Mouse (Mus musculus) embryonic stem cell, embryonic (primary cell): ENCODE data around the gene Ccdc13.

Source experiments
- CTCF ChIA-PET, 4 experiments: fragments of 300-600 bp in 2 of 4; fragments of 350-600 bp in 2 of 4; sonication (Branson Sonifier 250); formaldehyde crosslinking; loops; one replicate each; lab custom pipeline; 2022; ENCODE audit warnings: inconsistent platforms in 2 of 4; lab: Charles Lee
- POLR2A ChIA-PET, 4 experiments: fragments of 300-600 bp in 2 of 4; fragments of 350-600 bp in 2 of 4; sonication (Branson Sonifier 250); formaldehyde crosslinking; loops; one replicate each; lab custom pipeline; 2022; ENCODE audit warnings: antibody characterized with exemption in 4 of 4, inconsistent platforms in 1 of 4; lab: Charles Lee

Ccdc13 gene

GRCm38 (mm10) chr9:121791757-121792521 lies 47.3 kb downstream of the Ccdc13 start, which contains the start of gene Hhatl:
Hhatl (minus strand) TSS chr9:121792507.
- ChIA-PET CTCF (interaction anchor here in 1 of 4 experiments (0.7 kb wide), 1 partner anchor 16 kb away, joined by 3 read pairs; no protein-coding TSS in a partner anchor), POLR2A (interaction anchor here in 1 of 4 experiments (0.6 kb wide), 1 partner anchor 24 kb away, joined by 3 read pairs; no protein-coding TSS in a partner anchor)

GRCm38 (mm10) chr9:121791206-121791605 lies 48.1 kb downstream of the Ccdc13 start:
- POLR2A ChIA-PET: interaction anchor here in 1 of 4 experiments (0.6 to 0.7 kb wide), 2 partner anchors 25 to 103 kb away, joined by 3 to 4 read pairs; no protein-coding TSS in a partner anchor
- CTCF ChIA-PET: interaction anchor here in 1 of 4 experiments (0.5 kb wide), 1 partner anchor 18 kb away, joined by 3 read pairs; no protein-coding TSS in a partner anchor

- CTCF ChIA-PET: no interaction called here
These were observed 52.9 kb downstream of the Ccdc13 start for GRCm38 (mm10) chr9:121786359-121786758.

GRCm38 (mm10) chr9:121785261-121785660 lies 54.0 kb downstream of the Ccdc13 start:
- ChIA-PET CTCF (interaction anchor here in 1 of 4 experiments (0.6 kb wide), 1 partner anchor 471 kb away, joined by 3 read pairs; no protein-coding TSS in a partner anchor), POLR2A (no interaction called here)

More at GRCm38 (mm10) chr9:121786359-121786758, 52.9 kb downstream of the Ccdc13 start:
- POLR2A ChIA-PET: no interaction called here

- CTCF ChIA-PET: no interaction called here
- POLR2A ChIA-PET: no interaction called here
These were observed 54.5 kb downstream of the Ccdc13 start for GRCm38 (mm10) chr9:121784801-121785200.

DNA sequence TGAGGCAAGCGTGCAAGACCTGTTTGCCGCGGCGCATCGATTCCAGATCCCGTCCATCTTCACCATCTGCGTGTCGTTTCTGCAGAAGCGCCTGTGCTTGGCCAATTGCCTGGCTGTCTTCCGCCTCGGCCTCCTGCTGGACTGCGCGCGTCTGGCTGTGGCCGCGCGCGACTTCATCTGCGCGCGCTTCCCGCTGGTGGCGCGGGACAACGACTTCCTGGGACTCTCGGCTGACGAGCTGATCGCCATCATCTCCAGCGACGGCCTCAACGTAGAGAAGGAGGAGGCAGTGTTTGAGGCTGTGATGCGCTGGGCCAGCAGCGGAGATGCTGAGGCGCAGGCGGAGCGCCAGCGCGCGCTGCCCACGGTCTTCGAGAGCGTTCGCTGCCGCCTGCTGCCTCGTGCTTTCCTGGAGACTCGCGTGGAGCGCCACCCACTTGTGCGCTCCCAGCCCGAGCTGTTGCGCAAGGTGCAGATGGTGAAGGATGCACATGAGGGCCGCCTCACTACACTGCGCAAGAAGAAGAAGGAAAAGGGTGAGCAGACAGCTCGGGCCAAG lies 61.1 kb downstream of the Ccdc13 start:
- ChIA-PET CTCF (no interaction called here), POLR2A (no interaction called here)

GRCm38 (mm10) chr9:121777484-121778065 lies 61.7 kb downstream of the Ccdc13 start, which contains the start of gene Klhl40:
Klhl40 (plus strand) TSS chr9:121777607.
- POLR2A ChIA-PET: interaction anchor here in 1 of 4 experiments (0.7 kb wide), 1 partner anchor 23 kb away, joined by 3 read pairs; no protein-coding TSS in a partner anchor

GRCm38 (mm10) chr9:121776511-121776910 lies 62.8 kb downstream of the Ccdc13 start:
- ChIA-PET POLR2A (no interaction called here), CTCF (no interaction called here)

More at GRCm38 (mm10) chr9:121777484-121778065, 61.7 kb downstream of the Ccdc13 start, which contains the start of gene Klhl40:
- CTCF ChIA-PET: no interaction called here

- ChIA-PET CTCF (no interaction called here), POLR2A (interaction anchor here in 1 of 4 experiments (0.5 to 1.3 kb wide), 2 partner anchors 16 to 56 kb away, joined by 3 to 4 read pairs; no protein-coding TSS in a partner anchor)
These were observed 63.3 kb downstream of the Ccdc13 start for GRCm38 (mm10) chr9:121775951-121776350.

DNA sequence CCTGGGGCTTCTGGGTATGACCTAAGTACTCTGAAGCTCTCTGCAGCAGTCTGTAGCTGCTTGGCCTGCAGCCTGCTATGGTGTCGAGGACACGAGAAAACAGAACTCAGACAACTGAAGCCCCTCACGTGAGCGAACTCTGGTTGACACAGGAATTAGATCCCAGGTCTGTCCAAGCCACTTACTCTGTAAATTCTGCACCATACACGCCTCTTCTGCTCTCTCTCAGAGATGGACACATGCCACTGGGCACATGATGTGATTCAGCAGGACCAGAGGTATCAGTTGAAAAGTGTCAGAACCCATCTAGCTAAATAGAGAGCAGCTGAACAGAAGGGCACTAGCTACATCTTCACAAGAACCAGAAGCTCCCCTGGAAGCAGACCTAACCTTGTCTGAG lies 66.8 kb downstream of the Ccdc13 start:
- POLR2A ChIA-PET: interaction anchor here in 2 of 4 experiments (0.7 to 1.6 kb wide), 2 partner anchors 11 to 1340 kb away, joined by 3 to 5 read pairs; partner anchors contain the start of genes Exosc7 (in 1 of the 2) and Zdhhc3 (in 1 of the 2)
- CTCF ChIA-PET: interaction anchor here in 2 of 4 experiments (0.6 kb wide), 2 partner anchors 71 to 670 kb away, joined by 4 to 9 read pairs; no protein-coding TSS in a partner anchor

DNA sequence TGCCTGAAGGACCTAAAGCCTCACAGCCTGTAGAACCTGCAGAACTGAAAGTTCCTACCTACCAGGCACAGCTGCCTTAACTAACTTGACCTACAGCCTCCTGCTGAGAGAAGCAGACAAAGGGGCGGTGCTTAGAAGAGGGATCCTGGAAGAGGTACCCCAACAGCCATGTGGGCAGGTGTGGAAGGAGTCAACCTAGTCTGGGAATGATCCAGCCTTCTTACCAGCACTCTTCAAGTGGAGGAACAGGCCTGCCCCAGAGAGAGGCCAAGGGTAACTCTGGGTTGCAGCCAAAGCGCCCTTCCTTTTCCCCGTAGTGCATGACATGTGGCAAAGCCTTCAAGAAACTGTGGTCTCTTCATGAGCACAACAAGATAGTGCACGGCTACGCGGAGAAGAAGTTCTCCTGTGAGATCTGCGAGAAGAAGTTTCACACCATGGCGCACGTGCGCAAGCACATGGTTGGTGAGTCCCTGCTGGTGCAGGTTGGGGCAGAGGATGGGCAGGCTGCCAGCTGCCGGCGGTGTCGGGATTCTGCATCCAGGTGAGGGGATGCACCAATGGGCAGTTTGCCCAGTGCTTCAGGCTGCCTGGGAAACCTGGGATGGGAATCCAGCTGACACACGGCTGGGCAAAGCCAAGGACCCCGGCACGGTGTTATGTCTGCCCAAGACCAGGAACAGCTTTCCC lies 74.0 kb downstream of the Ccdc13 start:
- ChIA-PET POLR2A (interaction anchor here in 2 of 4 experiments (0.5 to 1.1 kb wide), 3 partner anchors 31 to 861 kb away, joined by 3 read pairs; partner anchors contain the start of gene Ss18l2 (in 1 of the 2)), CTCF (no interaction called here)

- CTCF ChIA-PET: interaction anchor here in 1 of 4 experiments (0.6 kb wide), 1 partner anchor 388 kb away, joined by 3 read pairs; no protein-coding TSS in a partner anchor
- POLR2A ChIA-PET: interaction anchor here in 2 of 4 experiments (1.0 to 1.1 kb wide), 2 partner anchors 11 to 94 kb away, joined by 3 to 4 read pairs; partner anchors contain the start of gene Higd1a (in 1 of the 2)
These were observed 75.5 kb downstream of the Ccdc13 start for GRCm38 (mm10) chr9:121763716-121764115.

DNA sequence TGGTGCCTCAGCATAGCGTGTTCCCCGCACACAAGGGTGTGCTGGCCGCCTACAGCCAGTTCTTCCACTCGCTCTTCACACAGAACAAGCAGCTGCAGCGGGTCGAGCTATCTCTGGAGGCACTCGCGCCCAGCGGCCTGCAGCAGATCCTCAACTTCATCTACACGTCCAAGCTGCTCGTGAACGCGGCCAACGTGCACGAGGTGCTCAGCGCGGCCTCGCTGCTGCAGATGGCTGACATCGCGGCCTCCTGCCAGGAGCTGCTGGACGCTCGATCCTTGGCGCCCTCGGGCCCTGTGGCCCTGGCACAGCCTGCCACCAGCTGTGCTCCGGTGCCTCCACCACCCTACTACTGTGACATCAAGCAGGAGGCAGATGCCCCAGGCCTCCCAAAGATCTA lies 76.5 kb downstream of the Ccdc13 start:
- ChIA-PET CTCF (interaction anchor here in 2 of 4 experiments (0.6 kb wide), 2 partner anchors 11 to 66 kb away, joined by 3 to 4 read pairs; no protein-coding TSS in a partner anchor), POLR2A (interaction anchor here in 3 of 4 experiments (0.5 to 2.0 kb wide), 6 partner anchors 9 to 1561 kb away, joined by 3 to 6 read pairs (median 5); partner anchors contain the start of gene Nktr (in 2 of the 3))

DNA sequence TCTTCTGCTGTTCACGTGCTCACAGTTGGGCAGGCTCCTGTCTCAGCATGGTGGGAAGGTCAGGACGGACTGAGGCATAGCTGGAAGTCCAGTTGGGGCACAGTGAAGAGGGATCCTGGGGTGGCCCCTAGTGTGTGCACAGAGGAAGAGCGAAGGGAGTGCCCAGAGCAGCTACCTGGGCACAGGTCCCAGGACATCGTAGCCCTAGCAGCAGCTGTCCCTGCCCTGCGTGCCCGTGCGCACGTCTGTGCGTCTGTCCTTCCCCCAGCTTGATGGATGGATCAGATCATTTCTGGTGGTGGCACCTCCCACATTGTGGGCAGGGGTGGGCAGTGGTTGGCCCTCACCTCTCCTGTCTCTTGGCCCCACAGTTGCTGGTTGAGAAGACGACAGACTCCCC lies 77.0 kb downstream of the Ccdc13 start:
- ChIA-PET CTCF (interaction anchor here in 2 of 4 experiments (0.6 kb wide), 2 partner anchors 11 to 65 kb away, joined by 3 to 4 read pairs; no protein-coding TSS in a partner anchor), POLR2A (interaction anchor here in 3 of 4 experiments (0.5 to 4.1 kb wide), 11 partner anchors 8 to 1560 kb away, joined by 3 to 19 read pairs (median 4); partner anchors contain the start of genes Nktr (in 2 of the 3), Rpl14 (in 1 of the 3) and Ss18l2 (in 1 of the 3))

GRCm38 (mm10) chr9:121761787-121762186 lies 77.5 kb downstream of the Ccdc13 start:
- CTCF ChIA-PET: interaction anchor here in 1 of 4 experiments (1.0 kb wide), 1 partner anchor 69 kb away, joined by 3 read pairs; no protein-coding TSS in a partner anchor
- POLR2A ChIA-PET: interaction anchor here in 3 of 4 experiments (0.6 to 4.1 kb wide), 10 partner anchors 8 to 1190 kb away, joined by 3 to 19 read pairs (median 4); partner anchors contain the start of genes Nktr (in 2 of the 3), Rpl14 (in 1 of the 3) and Ss18l2 (in 1 of the 3)

GRCm38 (mm10) chr9:121761091-121761665 lies 78.1 kb downstream of the Ccdc13 start:
- CTCF ChIA-PET: interaction anchor here in 2 of 4 experiments (0.9 to 1.6 kb wide), 4 partner anchors 70 to 118 kb away, joined by 3 to 6 read pairs (median 3); partner anchors contain the start of gene Vipr1 (in 1 of the 2)
- POLR2A ChIA-PET: interaction anchor here (0.5 to 5.0 kb wide), 18 partner anchors 10 to 476 kb away, joined by 3 to 31 read pairs (median 4); partner anchors contain the start of genes Nktr (in 3 of the 4), Higd1a (in 2 of the 4), Ss18l2 (in 2 of the 4) and Lyzl4 (in 1 of the 4)
